ENCODE assay signal across 23 mouse cellular contexts in genomic region chr14:8028086-8028485, GRCm38 (mm10). TPM values are rescaled to one million over a fixed set of nuclear protein-coding genes. Genes with fewer than 3 reads are reported as not detected.
A peak's percentile ranks its signal among the peaks of the same experiment; 100 is the strongest.
DNase-seq lines count a peak whose midpoint lies in the region; TF ChIP-seq lines count a peak whose summit lies in the region.
"Had no signal": no experiment of that assay in that cellular context is flagged by ENCODE, and none has a peak within 500 bp of the region (broad histone marks: within the 10 kb centered on the region; RNA-seq: fewer than 3 reads in every experiment).

No protein-coding gene starts in this region.

- peak; percentile 68 for DNase-seq in heart, adult 11 months
- no peak for DNase-seq in heart, adult 18-20 months
- no peak for DNase-seq in layer of hippocampus, adult 2 months (ENCODE audit: low spot score in 2 of 2)
- no peak for DNase-seq in layer of hippocampus, adult 9-10 months (ENCODE audit: low spot score)
- DNase-seq in testis, postnatal 10 days (ENCODE audit: low spot score): peak; percentile 12
- no peak for DNase-seq in testis, postnatal 14 days (ENCODE audit: low spot score)
- no peak for DNase-seq in right cerebral cortex, postnatal 14 days
- DNase-seq: adrenal gland, adult 2 months; adrenal gland, postnatal 10 days; adrenal gland, postnatal 25 days; cerebellum, adult 11 months; cerebellum, adult 18-20 months; cerebellum, adult 8-10 months; cerebellum, postnatal 10 days; cerebellum, postnatal 25 days; embryo, embryonic 11 days had no signal

- TF ChIP-seq CTCF in layer of hippocampus, adult 2 months (conservative IDR thresholded peaks at IDR 0.05): no peak

- H3K27ac ChIP-seq in layer of hippocampus, adult 2 months: peak overlapping the region; percentile 54
- H3K27ac ChIP-seq: embryonic facial prominence, embryonic 13.5 days; embryonic facial prominence, embryonic 15.5 days; forebrain, embryonic 10.5 days; forebrain, embryonic 12.5 days had no signal

- H3K4me3 ChIP-seq in layer of hippocampus, adult 2 months: no peak overlapping the region
- H3K4me3 ChIP-seq: embryonic facial prominence, embryonic 13.5 days; embryonic facial prominence, embryonic 15.5 days; erythroblast, embryonic 14.5 days; forebrain, embryonic 10.5 days; forebrain, embryonic 12.5 days had no signal

RNA-seq across cellular contexts. Expression of gene Abhd6, which starts 25.4 kb away (rescaled TPM):
- total RNA-seq in heart, adult 18-20 months (2021): 10 to 100 TPM; 11.0 TPM
- total RNA-seq in layer of hippocampus, adult 2 months (2021): 10 to 100 TPM; 77.1 to 78.0 TPM
- total RNA-seq: MEL had no signal

RNA-seq across cellular contexts. Expression of gene Dnase1l3, which starts 33.7 kb away (rescaled TPM):
- under 1 TPM; 0.15 to 0.95 TPM for total RNA-seq in heart, adult 18-20 months (2021)
- total RNA-seq in layer of hippocampus, adult 2 months (2021): not detected
- total RNA-seq: common myeloid progenitor, adult 5-6 weeks; MEL had no signal

RNA-seq across cellular contexts. Expression of gene Rpp14, which starts 52.1 kb away (rescaled TPM):
- total RNA-seq in heart, adult 18-20 months (2021): 10 to 100 TPM; 28.0 to 30.3 TPM
- 10 to 100 TPM; 30.5 to 31.7 TPM for total RNA-seq in layer of hippocampus, adult 2 months (2021)

Comparison
In these comparisons a context has a peak if more than half of its experiments do, and no peak if none do; other contexts are left out.
1. DNase-seq: peak in heart, adult 11 months (single experiment) and testis, postnatal 10 days (single experiment); none in heart, adult 18-20 months (0 of 2), layer of hippocampus, adult 2 months (0 of 2), layer of hippocampus, adult 9-10 months (single experiment), testis, postnatal 14 days (single experiment) and right cerebral cortex, postnatal 14 days (single experiment).
2. RNA of gene Abhd6, which starts 25.4 kb away (total RNA-seq): 77.1 to 78.0 TPM in layer of hippocampus, adult 2 months; 11.0 TPM in heart, adult 18-20 months; every median in the first group is over 4 times any median in the second.